Mouse (Mus musculus) megakaryocyte, embryonic 14.5 days (primary cell): ENCODE results near the gene Rbp3.

Experiments used
- FLI1 ChIP-seq: IDR thresholded peaks from 2 replicates; pipeline ENCODE4 v1.6.1; 2012; ENCODE audit warnings: low read length, inconsistent platforms, mixed read lengths
- GATA1 ChIP-seq: IDR thresholded peaks from 3 replicates; pipeline ENCODE4 v1.6.1; 2012; ENCODE audit warnings: mixed read lengths, low read length, inconsistent platforms, borderline replicate concordance

- TF ChIP-seq GATA1 (no peak), FLI1 (no peak)
These were observed 47.6 kb downstream of the Rbp3 start for GRCm38 (mm10) chr14:34001445-34001844.
